Mouse (Mus musculus) ES-E14 (cell line): ENCODE data around the gene Rnf144a. TPM values are rescaled to one million over a fixed set of nuclear protein-coding genes. Genes with fewer than 3 reads are reported as not detected.

Experiments
- DNase-seq: peaks from one replicate; pipeline ENCODE4 v3.0.0-alpha.2; 2013; ENCODE audit warnings: low read depth, low spot score
- H3K27ac ChIP-seq: 2 replicates; pipeline ENCODE4 v1.5.1; 2012; ENCODE audit warnings: low read depth, mild to moderate bottlenecking, low read length, moderate library complexity, mixed read lengths; ENCODE audit not compliant: poor library complexity, insufficient read depth, severe bottlenecking
- H3K36me3 ChIP-seq: 2 replicates; pipeline ENCODE4 v1.6.1; 2012; ENCODE audit warnings: mild to moderate bottlenecking, low read length, moderate library complexity, mixed read lengths; ENCODE audit not compliant: control insufficient read depth, poor library complexity, insufficient read depth, severe bottlenecking
- H3K4me1 ChIP-seq, 2 experiments: fragments of 150-350 bp in 1 of 2; sonication (generic) in 1 of 2; 2 replicates each; pipeline ENCODE4 v1.6.1; 2012; ENCODE audit warnings: low read length in 2 of 2, mild to moderate bottlenecking in 1 of 2, mixed read lengths in 1 of 2; ENCODE audit not compliant: control insufficient read depth in 2 of 2, insufficient read depth in 2 of 2, poor library complexity in 1 of 2
- H3K4me3 ChIP-seq, 2 experiments: fragments of 150-350 bp in 1 of 2; sonication (generic) in 1 of 2; 2 replicates each; pipeline ENCODE4 v1.5.1; 2012; ENCODE audit warnings: low read length in 2 of 2, low read depth in 1 of 2, mild to moderate bottlenecking in 1 of 2, mixed read lengths in 1 of 2; ENCODE audit not compliant: insufficient read depth in 1 of 2, poor library complexity in 1 of 2, severe bottlenecking in 1 of 2
- H3K9ac ChIP-seq: 2 replicates; pipeline ENCODE4 v1.6.1; 2012; ENCODE audit warnings: low read depth, mild to moderate bottlenecking, low read length, mixed read lengths; ENCODE audit not compliant: poor library complexity, insufficient read depth, severe bottlenecking
- H3K9me3 ChIP-seq: fragments of 150-350 bp; sonication (generic); 2 replicates; pipeline ENCODE4 v1.6.1; 2012; ENCODE audit warnings: low read depth, mild to moderate bottlenecking, low read length; ENCODE audit not compliant: control insufficient read depth, insufficient read depth
- CHD2 ChIP-seq: IDR thresholded peaks from 2 replicates; pipeline ENCODE4 v1.6.1; 2014; ENCODE audit warnings: mild to moderate bottlenecking, low read depth, low read length, inconsistent platforms
- HCFC1 ChIP-seq: IDR thresholded peaks from 2 replicates; pipeline ENCODE4 v1.6.1; 2012; ENCODE audit warnings: low read length, inconsistent platforms, borderline replicate concordance; ENCODE audit not compliant: insufficient read depth
- MAFK ChIP-seq: IDR thresholded peaks from 2 replicates; pipeline ENCODE4 v1.6.1; 2014; ENCODE audit warnings: mild to moderate bottlenecking, low read depth, low read length, inconsistent platforms; ENCODE audit not compliant: insufficient read depth
- ZC3H11A ChIP-seq: IDR thresholded peaks from 2 replicates; pipeline ENCODE4 v1.6.1; 2012; ENCODE audit warnings: low read depth, mild to moderate bottlenecking, inconsistent platforms, low read length, borderline replicate concordance
- ZNF384 ChIP-seq: IDR thresholded peaks from 2 replicates; pipeline ENCODE4 v1.6.1; 2012; ENCODE audit warnings: low read depth, low read length, inconsistent platforms
- in situ Hi-C, 2 experiments: fragments of 600-800 bp; cut with MboI; formaldehyde crosslinking; loops; one replicate each; pipeline ENCODE4 v1.15.1; 2025; ENCODE audit warnings: low sequenced_read_pairs in 2 of 2, inconsistent platforms in 1 of 2; ENCODE audit not compliant: unreplicated experiment in 2 of 2
- total RNA-seq: library from RNA; depleted of rRNA; stranded (reverse); fragments of 300-350 nt; gene quantifications from 2 replicates; pipeline ENCODE4 v1.2.3, GENCODE M21; 2012

The Rnf144a gene
- total RNA-seq, 1 experiment = 1.6 TPM

DNA sequence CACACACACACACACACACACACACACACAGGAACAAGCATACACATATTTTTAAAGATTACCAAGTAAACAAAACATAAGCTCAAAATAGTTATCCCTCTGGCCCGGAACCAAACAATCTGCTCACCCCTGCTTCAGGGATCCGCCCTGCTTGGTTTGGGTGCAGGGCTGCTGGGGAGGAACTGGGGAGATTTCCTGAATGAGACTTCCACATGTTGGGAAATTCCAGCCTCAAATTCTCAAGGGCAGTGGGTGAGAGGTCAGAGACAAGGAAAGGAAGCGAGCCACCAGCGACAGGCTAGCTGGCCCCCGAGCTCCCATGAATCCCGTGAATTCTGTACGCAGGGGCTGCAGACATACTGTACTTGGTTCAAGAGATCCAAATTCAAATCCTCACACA is 58.9 kb downstream of the Rnf144a start:
- no peaks in the 10 kb centered on the region for H3K36me3 ChIP-seq
- no peak overlapping the region for H3K4me3 ChIP-seq
- no peak for DNase-seq
- TF ChIP-seq ZNF384 (no peak), HCFC1 (no peak), CHD2 (no peak), MAFK (no peak), ZC3H11A (no peak)
- in situ Hi-C loops = no loop called here
- H3K4me1 ChIP-seq = no peaks in the 10 kb centered on the region
- no peak overlapping the region for H3K9ac ChIP-seq
- H3K9me3 ChIP-seq = no peaks in the 10 kb centered on the region
- H3K27ac ChIP-seq = no peak overlapping the region

DNA sequence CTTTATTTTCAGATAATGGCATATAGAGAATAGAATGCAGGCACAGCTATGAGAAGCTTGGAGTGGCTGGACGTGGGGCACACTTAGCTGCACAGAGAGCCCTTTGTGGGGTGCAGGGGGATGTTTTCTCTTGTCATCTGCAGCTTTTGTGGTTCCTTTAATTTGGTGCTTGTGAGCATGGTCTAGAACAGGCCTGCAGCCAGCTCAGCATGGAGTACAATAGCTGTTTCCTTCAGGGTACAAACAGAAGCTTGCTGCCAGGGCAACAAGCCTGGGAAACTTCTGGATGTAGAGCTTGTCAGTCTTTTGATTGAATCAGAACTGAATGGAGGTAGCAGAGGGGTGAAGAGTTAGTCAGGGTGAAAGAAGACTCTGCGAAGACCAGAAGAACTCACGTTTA is 63.7 kb downstream of the Rnf144a start:
- H3K9me3 ChIP-seq = no peaks in the 10 kb centered on the region
- TF ChIP-seq HCFC1 = no peak
- no peak for TF ChIP-seq ZC3H11A
- TF ChIP-seq ZNF384 = no peak
- no peak for TF ChIP-seq MAFK
- TF ChIP-seq CHD2 = no peak
- H3K9ac ChIP-seq = no peak overlapping the region
- no peak for DNase-seq
- H3K4me1 ChIP-seq = no peaks in the 10 kb centered on the region
- no peak overlapping the region for H3K4me3 ChIP-seq
- H3K36me3 ChIP-seq = no peaks in the 10 kb centered on the region
- in situ Hi-C loops = no loop called here
- H3K27ac ChIP-seq = no peak overlapping the region

DNA sequence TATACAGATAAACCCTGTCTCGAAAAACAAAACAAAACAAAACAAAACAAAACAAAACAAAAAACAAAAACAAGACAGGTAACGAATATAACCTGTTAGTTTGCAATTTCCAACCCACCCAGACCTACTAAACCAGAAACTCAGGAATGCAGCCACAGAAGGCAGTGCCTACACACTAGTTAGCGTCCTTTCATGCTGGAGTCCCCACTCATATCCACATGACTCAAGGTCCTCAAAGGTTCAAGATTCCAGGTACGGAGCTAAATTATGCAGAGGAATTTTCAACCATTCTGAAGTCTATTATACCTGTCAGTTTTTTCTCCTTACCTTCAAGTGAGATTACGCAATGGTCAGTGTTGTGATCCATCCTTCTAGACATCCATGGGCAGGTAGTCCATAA is 70.6 kb downstream of the Rnf144a start:
- in situ Hi-C loops = no loop called here
- no peak overlapping the region for H3K4me3 ChIP-seq

DNA sequence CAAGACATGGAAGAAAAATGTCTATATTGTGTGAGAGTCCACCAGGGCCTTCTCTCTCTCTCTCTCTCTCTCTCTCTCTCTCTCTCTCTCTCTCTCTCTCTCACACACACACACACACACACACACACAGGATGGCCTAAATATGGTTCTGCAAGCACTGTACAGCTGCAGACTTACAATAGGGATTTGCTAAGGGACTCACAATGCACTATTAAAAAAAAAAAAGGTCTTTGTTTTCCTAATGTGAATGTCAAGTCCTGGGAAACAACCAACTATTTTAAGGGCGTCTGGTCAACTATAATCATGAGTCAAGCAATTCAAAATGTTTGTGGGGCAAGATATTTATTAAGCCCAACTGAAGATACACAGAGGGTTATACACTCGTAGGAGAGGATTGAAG is 71.9 kb downstream of the Rnf144a start:
- in situ Hi-C loops = no loop called here
- TF ChIP-seq ZC3H11A (no peak), MAFK (no peak), CHD2 (no peak), HCFC1 (no peak), ZNF384 (no peak)
- Histone ChIP-seq H3K4me1 (no peaks in the 10 kb centered on the region; a peak in 1 of 4 replicates), H3K9me3 (no peaks in the 10 kb centered on the region), H3K4me3 (no peak overlapping the region), H3K9ac (no peak overlapping the region), H3K27ac (no peak overlapping the region), H3K36me3 (no peaks in the 10 kb centered on the region)
- no peak for DNase-seq

More for the DNA sequence above, 70.6 kb downstream of the Rnf144a start:
- no peak for DNase-seq
- no peak for TF ChIP-seq MAFK
- TF ChIP-seq ZC3H11A = no peak
- TF ChIP-seq ZNF384 = no peak
- TF ChIP-seq HCFC1 = no peak
- no peak for TF ChIP-seq CHD2
- H3K4me1 ChIP-seq = no peaks in the 10 kb centered on the region; a peak in 1 of 4 replicates
- H3K9me3 ChIP-seq = no peaks in the 10 kb centered on the region
- no peaks in the 10 kb centered on the region for H3K36me3 ChIP-seq
- no peak overlapping the region for H3K27ac ChIP-seq
- H3K9ac ChIP-seq = no peak overlapping the region

DNA sequence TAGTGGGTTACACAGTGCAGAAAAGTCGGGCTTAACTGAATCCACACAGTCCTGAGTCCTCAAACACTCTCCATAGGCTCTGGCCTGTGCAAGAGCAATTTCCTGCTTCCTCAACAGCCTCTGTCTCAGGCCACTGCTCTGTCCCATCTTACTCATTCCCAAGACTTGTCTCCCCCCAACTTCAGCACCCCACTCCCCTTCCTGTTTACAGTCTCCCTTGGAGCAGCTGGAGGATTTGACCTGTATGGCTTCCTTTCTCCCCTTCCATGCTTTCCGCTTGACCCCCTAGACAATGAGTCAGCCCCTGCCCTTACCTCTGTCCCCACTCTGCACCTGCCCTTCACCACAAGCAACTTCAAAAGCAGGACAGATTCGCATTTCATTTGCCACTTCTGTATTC is 72.4 kb downstream of the Rnf144a start:
- TF ChIP-seq ZNF384 (no peak), ZC3H11A (no peak)
- H3K4me1 ChIP-seq = no peaks in the 10 kb centered on the region; a peak in 1 of 4 replicates
- no peak for DNase-seq
- H3K36me3 ChIP-seq = no peaks in the 10 kb centered on the region
- no peaks in the 10 kb centered on the region for H3K9me3 ChIP-seq
- no peak overlapping the region for H3K4me3 ChIP-seq
- no peak overlapping the region for H3K9ac ChIP-seq
- H3K27ac ChIP-seq = no peak overlapping the region
- in situ Hi-C loops = no loop called here
